Mouse (Mus musculus) kidney, embryonic 14.5 days (tissue): ENCODE data around the gene Sept10. TPM values are rescaled to one million over a fixed set of nuclear protein-coding genes. Genes with fewer than 3 reads are reported as not detected.

Source experiments
- ATAC-seq: fragments of 200-750 bp; cut with Nextera tagmentation; 2 replicates; pipeline ENCODE4 v1.8.0; 2017; ENCODE audit warnings: moderate number of reproducible peaks, mild to moderate bottlenecking, moderate TSS enrichment, moderate library complexity; ENCODE audit not compliant: low FRiP score, low TSS enrichment
- H3K27ac ChIP-seq: fragments of 300-500 bp; sonication (generic); 2 replicates; pipeline ENCODE4 v1.5.1; 2014; ENCODE audit warnings: low read depth, mild to moderate bottlenecking, low read length, moderate library complexity, mixed read lengths
- H3K27me3 ChIP-seq: fragments of 300-500 bp; sonication (generic); 2 replicates; pipeline ENCODE4 v1.6.1; 2014; ENCODE audit warnings: mild to moderate bottlenecking, low read length; ENCODE audit not compliant: control insufficient read depth, insufficient read depth
- H3K36me3 ChIP-seq: fragments of 300-500 bp; sonication (generic); 2 replicates; pipeline ENCODE4 v1.6.1; 2014; ENCODE audit warnings: low read length, mixed read lengths; ENCODE audit not compliant: control insufficient read depth, insufficient read depth
- H3K4me1 ChIP-seq: fragments of 300-500 bp; sonication (generic); 2 replicates; pipeline ENCODE4 v1.6.1; 2014; ENCODE audit warnings: low read length, mixed read lengths; ENCODE audit not compliant: control insufficient read depth, insufficient read depth
- H3K4me2 ChIP-seq: fragments of 300-500 bp; sonication (generic); replicated peaks from 2 replicates; pipeline ENCODE4 v1.6.1; 2014; ENCODE audit warnings: low read depth, mild to moderate bottlenecking, low read length
- H3K4me3 ChIP-seq: fragments of 300-500 bp; sonication (generic); 2 replicates; pipeline ENCODE4 v1.5.1; 2014; ENCODE audit warnings: mild to moderate bottlenecking, low read length
- H3K9ac ChIP-seq: fragments of 300-500 bp; sonication (generic); 2 replicates; pipeline ENCODE4 v1.6.1; 2014; ENCODE audit warnings: low read depth, mild to moderate bottlenecking, low read length, moderate library complexity
- H3K9me3 ChIP-seq: fragments of 300-500 bp; sonication (generic); 2 replicates; pipeline ENCODE4 v1.6.1; 2016; ENCODE audit warnings: low read length; ENCODE audit not compliant: control insufficient read depth
- WGBS: fragments of 180-500 bp; shearing (Covaris S2); extraction: QIAGEN DNeasy Blood & Tissue Kit; methylation state at CpG from one replicate; pipeline ENCODE4 v1.1.7; 2014; 5-methylcytosine and 5-hydroxymethylcytosine counted together
- polyA plus RNA-seq: library from polyadenylated mRNA; unstranded; fragments of >200 nt; fragmentation: Nextera tagmentation; extraction: Ambion mirVana; gene quantifications from 2 replicates; pipeline ENCODE4 v1.2.1, GENCODE M21; 2014

The Sept10 gene
- polyA plus RNA-seq, 1 experiment from 2014 or later: 55.8 TPM

DNA sequence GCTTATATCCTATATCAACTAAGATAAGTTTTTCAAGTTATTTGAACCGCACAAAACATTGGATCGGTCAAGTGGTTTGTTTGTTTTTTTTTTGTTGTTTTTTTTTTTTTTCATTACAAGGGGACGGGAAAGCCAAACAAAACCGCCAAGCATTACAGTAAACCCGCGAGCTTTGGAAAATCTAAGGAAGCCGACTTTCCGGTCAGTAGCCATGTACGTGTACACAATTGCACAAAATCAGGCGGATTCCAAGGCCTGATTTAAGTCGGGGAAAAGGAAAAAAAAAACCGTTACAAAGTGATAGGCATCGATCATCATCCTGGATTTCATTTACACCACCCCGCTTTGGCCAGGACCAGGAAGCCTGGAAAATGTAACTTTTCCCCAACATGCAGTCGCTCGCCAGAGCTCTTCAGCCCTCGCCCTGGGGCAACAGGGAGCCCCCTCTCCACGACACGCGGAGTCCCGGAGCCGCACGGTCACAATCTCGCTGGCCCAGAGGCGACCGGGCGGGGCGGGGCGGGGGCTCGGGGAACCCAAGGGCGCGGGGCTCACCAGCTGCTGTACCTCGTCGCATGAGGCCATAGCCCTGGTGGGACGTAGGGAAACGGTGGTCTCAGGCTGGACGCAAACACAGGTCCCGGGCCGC, 699 bp downstream of the Sept10 start:
- H3K4me3 ChIP-seq: peak overlapping the region; percentile 75
- peak overlapping the region; percentile 93 for H3K9ac ChIP-seq
- ATAC-seq: no peak
- peak overlapping the region; percentile 99 for H3K4me2 ChIP-seq
- H3K4me1 ChIP-seq: peaks cover 15% of the 10 kb centered on the region; the same call in 1 of the 2 replicates
- H3K27me3 ChIP-seq: no peaks in the 10 kb centered on the region
- no peaks in the 10 kb centered on the region for H3K9me3 ChIP-seq
- H3K27ac ChIP-seq: peak overlapping the region; percentile 89
- H3K36me3 ChIP-seq: no peaks in the 10 kb centered on the region
- 1% methylated on average over 35 of the region's 39 CpGs for WGBS

DNA sequence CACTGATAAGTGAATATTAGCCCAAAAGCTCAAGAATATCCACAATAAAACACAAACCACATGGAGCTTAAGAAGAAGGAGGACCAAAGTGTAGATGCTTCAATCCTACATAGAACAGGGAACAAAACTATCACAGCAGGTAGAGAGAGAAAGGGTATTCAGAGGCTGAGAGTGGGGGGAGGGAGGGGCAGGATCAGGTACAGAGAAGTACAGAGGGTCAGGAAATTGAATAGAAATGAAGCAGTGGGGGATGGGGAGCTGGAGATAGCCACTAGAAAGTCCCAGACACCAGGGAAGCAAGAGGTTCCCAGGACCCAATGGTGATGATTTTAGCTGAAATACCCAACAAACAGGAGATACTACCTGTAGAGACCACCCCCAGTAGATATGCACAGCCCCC, 21.6 kb downstream of the Sept10 start:
- Histone ChIP-seq H3K4me2 (no peak overlapping the region), H3K36me3 (no peaks in the 10 kb centered on the region), H3K9me3 (no peaks in the 10 kb centered on the region), H3K27ac (no peak overlapping the region), H3K9ac (no peak overlapping the region), H3K4me3 (no peak overlapping the region), H3K27me3 (no peaks in the 10 kb centered on the region), H3K4me1 (no peaks in the 10 kb centered on the region)
- ATAC-seq: no peak

DNA sequence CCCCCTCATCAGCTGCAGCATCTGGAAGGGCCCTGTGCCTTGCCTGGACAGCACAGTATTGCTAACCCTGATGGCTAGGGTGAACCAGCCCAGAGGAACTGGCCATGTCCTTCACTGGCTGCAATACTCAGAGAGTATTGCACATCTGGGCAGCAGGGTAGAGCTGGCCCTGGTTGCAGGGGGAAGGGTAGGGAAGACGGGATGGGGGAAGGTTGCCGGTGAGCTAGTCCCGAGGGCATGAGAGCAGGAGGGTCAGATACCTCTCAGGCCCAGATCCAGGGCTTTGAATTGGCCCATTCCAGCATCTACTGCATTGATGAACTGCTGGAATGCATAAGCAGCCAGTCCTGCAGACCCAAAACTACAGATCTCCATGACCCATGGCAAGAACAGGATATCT, 24.9 kb downstream of the Sept10 start:
- 91% methylated on average over 3 of the region's 3 CpGs for WGBS
- H3K27me3 ChIP-seq: no peaks in the 10 kb centered on the region
- H3K36me3 ChIP-seq: no peaks in the 10 kb centered on the region
- H3K4me3 ChIP-seq: no peak overlapping the region
- H3K4me2 ChIP-seq: no peak overlapping the region
- no peak overlapping the region for H3K9ac ChIP-seq
- H3K4me1 ChIP-seq: 0 out of 2 replicates have a peak, but pooled peaks cover 2% of the 10 kb centered on the region
- ATAC-seq: no peak
- no peak overlapping the region for H3K27ac ChIP-seq
- H3K9me3 ChIP-seq: no peaks in the 10 kb centered on the region

DNA sequence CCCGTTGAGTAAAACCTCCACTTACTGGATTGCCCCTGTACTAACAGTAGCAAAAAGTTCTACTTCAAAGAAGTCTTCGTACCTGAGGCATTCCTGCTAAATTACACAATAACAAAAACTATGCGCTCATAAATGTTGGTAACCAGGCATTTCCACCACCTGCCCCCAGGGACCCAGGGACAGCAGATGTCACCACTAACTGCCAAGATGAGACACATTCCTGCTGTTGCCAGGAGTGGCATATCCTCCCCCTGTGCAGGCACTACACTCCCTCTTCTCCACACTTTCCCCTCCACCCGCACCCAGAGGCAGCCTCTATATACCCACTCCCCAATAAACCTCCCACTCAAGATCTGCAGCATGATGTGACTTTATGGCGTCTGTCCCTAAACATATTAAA, 26.8 kb downstream of the Sept10 start:
- H3K9ac ChIP-seq: no peak overlapping the region
- no peak overlapping the region for H3K27ac ChIP-seq
- H3K4me2 ChIP-seq: no peak overlapping the region
- no peak overlapping the region for H3K4me3 ChIP-seq
- no peaks in the 10 kb centered on the region for H3K9me3 ChIP-seq
- no peaks in the 10 kb centered on the region for H3K27me3 ChIP-seq
- peaks cover 5% of the 10 kb centered on the region; the same call in 1 of the 2 replicates for H3K36me3 ChIP-seq
- 0 out of 2 replicates have a peak, but pooled peaks cover 2% of the 10 kb centered on the region for H3K4me1 ChIP-seq
- WGBS: 39% methylated on average over 5 of the region's 5 CpGs
- ATAC-seq: 0 out of 2 replicates have a peak, but pooled peaks have one; percentile 35

DNA sequence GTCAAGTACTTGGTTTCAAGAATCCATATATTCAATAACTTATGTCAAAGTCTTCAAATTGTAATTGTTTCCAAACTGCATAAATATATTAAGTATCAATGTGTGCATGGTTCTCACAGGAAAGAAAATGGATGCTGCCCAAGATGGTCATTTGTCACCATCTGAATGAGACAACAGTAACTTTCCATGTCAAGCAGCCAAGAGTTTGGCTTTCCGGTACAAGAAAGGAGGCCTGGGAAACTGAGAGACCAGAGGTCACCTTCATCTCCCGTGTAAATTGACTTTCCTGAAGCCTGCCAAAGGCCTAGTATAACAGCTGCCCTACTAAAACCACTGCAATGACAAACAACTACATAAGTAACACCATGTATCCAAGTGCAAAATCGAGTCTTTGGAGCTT, 39.3 kb downstream of the Sept10 start:
- H3K4me1 ChIP-seq: no peaks in the 10 kb centered on the region
- ATAC-seq: no peak
- no peak overlapping the region for H3K4me3 ChIP-seq
- H3K36me3 ChIP-seq: no peaks in the 10 kb centered on the region; the same call in 1 of the 2 replicates
- H3K27ac ChIP-seq: no peak overlapping the region
- no peak overlapping the region for H3K9ac ChIP-seq
- no peaks in the 10 kb centered on the region for H3K9me3 ChIP-seq
- 65% methylated on average over 3 of the region's 3 CpGs for WGBS
- no peak overlapping the region for H3K4me2 ChIP-seq
- H3K27me3 ChIP-seq: no peaks in the 10 kb centered on the region

DNA sequence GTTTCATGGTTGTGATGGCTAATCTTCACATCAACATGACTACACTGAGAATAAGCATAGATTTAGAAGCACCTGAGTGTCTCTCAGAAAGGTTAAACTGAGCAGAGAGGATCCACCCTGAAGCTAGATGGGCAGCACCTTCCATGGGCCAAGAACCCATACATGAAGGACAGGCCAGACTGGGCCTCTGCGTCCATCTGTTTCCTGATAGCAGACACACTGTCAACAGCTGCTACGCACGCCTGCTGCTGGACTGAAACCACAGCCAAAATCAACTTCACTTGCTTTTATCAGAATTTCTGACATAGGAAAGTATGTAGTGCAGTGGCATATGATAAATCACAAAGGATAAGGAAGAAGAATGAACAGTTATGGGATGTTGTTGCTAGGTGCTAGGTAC, 42.0 kb downstream of the Sept10 start:
- Histone ChIP-seq H3K36me3 (peaks cover 8% of the 10 kb centered on the region; the same call in 1 of the 2 replicates), H3K27ac (no peak overlapping the region), H3K4me1 (no peaks in the 10 kb centered on the region), H3K4me3 (no peak overlapping the region), H3K4me2 (no peak overlapping the region), H3K27me3 (no peaks in the 10 kb centered on the region), H3K9me3 (no peaks in the 10 kb centered on the region), H3K9ac (no peak overlapping the region)
- ATAC-seq: peak; percentile 60; the same call in 1 of the 2 replicates
- 70% methylated on average over 3 of the region's 3 CpGs for WGBS

DNA sequence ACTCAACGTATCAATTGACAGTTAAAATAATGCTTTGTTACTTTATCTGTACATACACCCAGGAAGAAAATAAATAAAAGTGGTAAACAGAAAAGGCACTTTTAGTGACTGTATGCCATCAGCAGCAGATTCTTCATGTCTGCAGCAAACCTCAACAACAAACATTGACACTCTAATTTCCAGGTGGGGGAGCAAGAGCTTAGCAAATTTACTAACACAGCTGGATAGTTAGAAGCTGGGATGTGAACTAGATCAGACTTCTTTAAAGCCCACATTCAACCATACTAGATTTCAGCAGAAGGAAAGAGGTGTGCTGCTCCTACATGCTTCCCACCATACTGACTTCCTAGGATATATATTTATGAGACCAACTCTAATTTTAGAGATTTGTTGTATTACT, 49.1 kb downstream of the Sept10 start:
- no peaks in the 10 kb centered on the region for H3K4me1 ChIP-seq

DNA sequence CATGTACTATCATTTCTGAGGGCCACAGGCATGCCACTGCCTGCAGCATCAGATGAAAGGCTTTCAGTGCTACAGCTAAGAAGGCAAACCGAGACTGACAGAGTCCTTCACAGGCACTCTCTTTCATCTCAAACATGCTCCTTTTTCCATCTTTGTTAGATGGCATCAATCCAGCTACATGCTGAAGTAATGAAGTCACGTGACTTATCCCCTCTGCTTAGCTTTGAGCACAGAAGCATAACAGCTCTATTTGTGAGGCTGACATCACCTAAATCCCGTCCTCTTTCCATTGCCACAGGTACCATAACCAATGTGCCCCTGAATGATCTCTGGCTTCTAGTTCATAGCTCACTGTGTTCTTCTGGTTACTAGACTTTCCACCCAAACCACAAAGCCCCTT, 50.6 kb downstream of the Sept10 start:
- Histone ChIP-seq H3K27me3 (no peaks in the 10 kb centered on the region), H3K9ac (no peak overlapping the region), H3K4me3 (no peak overlapping the region), H3K4me2 (no peak overlapping the region), H3K9me3 (no peaks in the 10 kb centered on the region), H3K27ac (no peak overlapping the region), H3K4me1 (no peaks in the 10 kb centered on the region), H3K36me3 (no peaks in the 10 kb centered on the region; the same call in 1 of the 2 replicates)
- 74% methylated on average over 3 of the region's 3 CpGs for WGBS
- no peak for ATAC-seq

More for the DNA sequence above, 49.1 kb downstream of the Sept10 start:
- Histone ChIP-seq H3K36me3 (peaks cover 8% of the 10 kb centered on the region; the same call in 1 of the 2 replicates), H3K27me3 (no peaks in the 10 kb centered on the region), H3K27ac (no peak overlapping the region), H3K9me3 (no peaks in the 10 kb centered on the region), H3K4me3 (no peak overlapping the region), H3K4me2 (no peak overlapping the region), H3K9ac (no peak overlapping the region)
- WGBS: 86% methylated on average over 1 of the region's 1 CpGs
- ATAC-seq: no peak

DNA sequence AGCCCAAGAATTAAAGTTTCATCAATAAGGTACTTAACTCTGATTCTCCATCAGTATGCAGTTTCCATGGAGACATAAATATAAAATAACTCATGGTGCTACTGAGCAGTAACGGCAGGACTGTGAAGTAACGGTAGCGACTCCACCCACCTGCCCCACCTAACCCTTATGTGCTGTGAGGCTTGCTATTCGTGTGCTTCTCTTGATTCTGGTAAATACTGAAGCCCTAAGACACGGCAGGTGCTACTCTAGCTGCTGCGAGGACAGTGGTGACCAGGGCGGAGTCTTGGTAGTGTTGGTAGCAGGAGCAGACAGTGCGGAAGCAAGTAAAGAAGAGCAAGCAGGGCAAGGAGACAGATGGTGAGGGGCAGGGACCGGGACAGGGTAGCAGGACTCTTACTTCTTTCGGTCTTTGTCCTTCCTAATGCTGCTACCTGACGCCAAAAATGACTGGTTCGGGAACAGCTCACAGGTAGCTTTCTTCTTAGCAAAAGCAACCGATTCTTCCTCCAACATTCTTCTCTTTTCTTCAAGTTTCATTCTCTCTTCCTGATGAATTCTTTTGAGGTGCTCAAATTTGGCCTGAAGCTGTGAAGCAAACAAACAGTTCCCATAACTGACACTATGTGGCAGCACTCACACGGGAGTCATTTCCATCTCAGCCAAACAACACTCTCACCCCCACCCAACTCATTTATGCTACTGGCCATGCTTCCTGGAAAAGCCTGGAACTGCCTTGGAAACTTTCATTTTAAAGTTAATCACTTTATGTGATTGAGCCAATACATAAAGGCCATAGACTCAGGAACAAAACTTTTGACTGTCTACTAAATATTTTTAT, 55.3 kb downstream of the Sept10 start:
- Histone ChIP-seq H3K9me3 (no peaks in the 10 kb centered on the region), H3K4me2 (no peak overlapping the region), H3K4me3 (no peak overlapping the region), H3K9ac (no peak overlapping the region), H3K27ac (no peak overlapping the region), H3K27me3 (no peaks in the 10 kb centered on the region), H3K36me3 (peaks cover 4% of the 10 kb centered on the region; the same call in 1 of the 2 replicates), H3K4me1 (no peaks in the 10 kb centered on the region; the same call in 1 of the 2 replicates)
- 70% methylated on average over 14 of the region's 14 CpGs for WGBS
- ATAC-seq: no peak
